Comparison of ENCODE assay signal across 8 mouse cellular contexts in genomic region chr5:99036596-99037441, GRCm38 (mm10). TPM values are rescaled to one million over a fixed set of nuclear protein-coding genes. Genes with fewer than 3 reads are reported as not detected.
DNase-seq lines count a peak whose midpoint lies in the region; ATAC-seq and TF ChIP-seq lines count a peak whose summit lies in the region.

Gene Prkg2 (minus strand): TSS chr5:99037351.

- TF ChIP-seq CTCF in stomach, postnatal 0 days (IDR thresholded peaks at IDR 0.05; ENCODE audit: low read depth), result peak; percentile 14; the same call in 1 of the 2 replicates

- WGBS in embryonic facial prominence, embryonic 13.5 days, result under 1% methylated on average over 56 of the region's 94 CpGs
- WGBS in midbrain, embryonic 11.5 days, result under 1% methylated on average over 93 of the region's 94 CpGs
- under 1% methylated on average over 68 of the region's 94 CpGs for WGBS in stomach, postnatal 0 days

- intact Hi-C loops in left cerebral cortex, postnatal 14 days (cut with DNase I), result loop anchor here (10.0 kb wide), 3 partner anchors 52 to 132 kb away; no protein-coding TSS in a partner anchor

- no peak for TF ChIP-seq EP300 in stomach, postnatal 0 days (optimal IDR thresholded peaks at IDR 0.05)

- peak within 1 kb of the TSS; percentile 94 for H3K4me2 ChIP-seq in embryonic facial prominence, embryonic 13.5 days
- H3K4me2 ChIP-seq in midbrain, embryonic 11.5 days, result peak within 1 kb of the TSS; percentile 98
- peak within 1 kb of the TSS; percentile 97 for H3K4me2 ChIP-seq in stomach, postnatal 0 days (replicated peaks; ENCODE audit: low read depth)

- peak; percentile 67 for ATAC-seq in embryonic facial prominence, embryonic 13.5 days (ENCODE audit: insufficient number of reproducible peaks, insufficient read depth, low FRiP score, low TSS enrichment, low read depth)
- peak; percentile 88 for ATAC-seq in midbrain, embryonic 11.5 days (ENCODE audit: low FRiP score)
- ATAC-seq in stomach, postnatal 0 days (ENCODE audit: low FRiP score, low TSS enrichment), result peak; percentile 84

- no peaks in the 10 kb centered on the region for H3K36me3 ChIP-seq in embryonic facial prominence, embryonic 13.5 days
- H3K36me3 ChIP-seq in midbrain, embryonic 11.5 days (ENCODE audit: control insufficient read depth, insufficient read depth, low read length), result no peaks in the 10 kb centered on the region
- H3K36me3 ChIP-seq in stomach, postnatal 0 days (ENCODE audit: control insufficient read depth, insufficient read depth, low read length), result no peaks in the 10 kb centered on the region

- H3K9me3 ChIP-seq in embryonic facial prominence, embryonic 13.5 days, result no peaks in the 10 kb centered on the region
- no peaks in the 10 kb centered on the region for H3K9me3 ChIP-seq in midbrain, embryonic 11.5 days (ENCODE audit: control insufficient read depth, low read length)
- H3K9me3 ChIP-seq in stomach, postnatal 0 days (ENCODE audit: control insufficient read depth, low read length), result no peaks in the 10 kb centered on the region

- peak within 1 kb of the TSS; percentile 84 for H3K9ac ChIP-seq in embryonic facial prominence, embryonic 13.5 days
- H3K9ac ChIP-seq in midbrain, embryonic 11.5 days (ENCODE audit: low read length), result peak within 1 kb of the TSS; percentile 76
- peak within 1 kb of the TSS; percentile 47 for H3K9ac ChIP-seq in stomach, postnatal 0 days (ENCODE audit: low read length)

- H3K4me1 ChIP-seq in embryonic facial prominence, embryonic 13.5 days, result peaks cover 23% of the 10 kb centered on the region
- no peaks in the 10 kb centered on the region for H3K4me1 ChIP-seq in midbrain, embryonic 11.5 days (ENCODE audit: control insufficient read depth, insufficient read depth, low read length)
- no peaks in the 10 kb centered on the region for H3K4me1 ChIP-seq in stomach, postnatal 0 days (replicated peaks; ENCODE audit: control insufficient read depth, insufficient read depth)

- H3K4me3 ChIP-seq in embryonic facial prominence, embryonic 13.5 days, result peak within 1 kb of the TSS; percentile 70
- H3K4me3 ChIP-seq in midbrain, embryonic 11.5 days (ENCODE audit: low read depth, low read length), result peak within 1 kb of the TSS; percentile 71
- H3K4me3 ChIP-seq in stomach, postnatal 0 days (ENCODE audit: low read depth, low read length), result peak within 1 kb of the TSS; percentile 58

- DNase-seq in ovary, postnatal 10 days (ENCODE audit: low spot score), result peak; percentile 6
- no peak for DNase-seq in ovary, adult 18-20 months (ENCODE audit: low spot score)
- peak; percentile 19 for DNase-seq in heart, postnatal 4 days
- DNase-seq in left cerebral cortex, postnatal 14 days (ENCODE audit: low spot score in 2 of 2), result peak; percentile 14 to 61
- peak; percentile 94 for DNase-seq in midbrain, embryonic 11.5 days (ENCODE audit: low spot score, missing footprints)
- peak; percentile 61 for DNase-seq in stomach, postnatal 0 days (ENCODE audit: low spot score)
- DNase-seq in T-cell, adult 2 months (ENCODE audit: low spot score), result no peak

- H3K27me3 ChIP-seq in embryonic facial prominence, embryonic 13.5 days, result peaks cover 58% of the 10 kb centered on the region
- peaks cover 10% of the 10 kb centered on the region; the same call in 1 of the 2 replicates for H3K27me3 ChIP-seq in midbrain, embryonic 11.5 days (ENCODE audit: control insufficient read depth, insufficient read depth, low read length)
- H3K27me3 ChIP-seq in stomach, postnatal 0 days (ENCODE audit: control insufficient read depth, insufficient read depth, low read length), result no peaks in the 10 kb centered on the region

- peak within 1 kb of the TSS; percentile 39; the same call in 1 of the 2 replicates for H3K27ac ChIP-seq in embryonic facial prominence, embryonic 13.5 days
- no peak within 1 kb of the TSS for H3K27ac ChIP-seq in midbrain, embryonic 11.5 days (ENCODE audit: low read depth, low read length)
- H3K27ac ChIP-seq in stomach, postnatal 0 days (replicated peaks), result no peak within 1 kb of the TSS

RNA-seq across cellular contexts. Expression of gene Prkg2, which starts in this region (rescaled TPM):
- polyA plus RNA-seq in embryonic facial prominence, embryonic 13.5 days (2015; fragmentation: Nextera tagmentation; extraction: Ambion mirVana), result 6.0 and 7.0 TPM in 2 replicates
- under 1 TPM in 1 of 2 experiments, not detected in 1; 0.12 TPM for total RNA-seq in heart, postnatal 4 days (2021)
- 1 to 10 TPM; 9.1 to 9.2 TPM for total RNA-seq in left cerebral cortex, postnatal 14 days (2021)
- polyA plus RNA-seq in midbrain, embryonic 11.5 days (2014; fragmentation: Nextera tagmentation; extraction: Ambion mirVana), result 2.0 and 2.3 TPM in 2 replicates
- polyA plus RNA-seq in stomach, postnatal 0 days (2015; fragmentation: Nextera tagmentation; extraction: Ambion mirVana), result 0.67 and 0.83 TPM in 2 replicates

Comparison
In these comparisons a context has a peak if more than half of its experiments do, and no peak if none do; other contexts are left out.
1. RNA of gene Prkg2 (total RNA-seq): 9.1 to 9.2 TPM in left cerebral cortex, postnatal 14 days; 0.12 TPM in heart, postnatal 4 days; every median in the first group is over 4 times any median in the second.
2. DNase-seq: peak in ovary, postnatal 10 days (single experiment), left cerebral cortex, postnatal 14 days (2 of 2) and midbrain, embryonic 11.5 days (single experiment); none in ovary, adult 18-20 months (single experiment) and T-cell, adult 2 months (single experiment).
3. Peak in DNase-seq in heart, postnatal 4 days; RNA of the gene not detected or under 1 TPM.
4. Peak in DNase-seq, ATAC-seq, H3K4me3 ChIP-seq, H3K9ac ChIP-seq and H3K4me2 ChIP-seq in stomach, postnatal 0 days; RNA of the gene not detected or under 1 TPM.
5. Peak in every context shown above with its lines, with median percentiles within 50 percentile points of each other: ATAC-seq, H3K4me2 ChIP-seq, H3K4me3 ChIP-seq and H3K9ac ChIP-seq.